Mouse (Mus musculus): ENCODE data around the gene Jag2.

DNA sequence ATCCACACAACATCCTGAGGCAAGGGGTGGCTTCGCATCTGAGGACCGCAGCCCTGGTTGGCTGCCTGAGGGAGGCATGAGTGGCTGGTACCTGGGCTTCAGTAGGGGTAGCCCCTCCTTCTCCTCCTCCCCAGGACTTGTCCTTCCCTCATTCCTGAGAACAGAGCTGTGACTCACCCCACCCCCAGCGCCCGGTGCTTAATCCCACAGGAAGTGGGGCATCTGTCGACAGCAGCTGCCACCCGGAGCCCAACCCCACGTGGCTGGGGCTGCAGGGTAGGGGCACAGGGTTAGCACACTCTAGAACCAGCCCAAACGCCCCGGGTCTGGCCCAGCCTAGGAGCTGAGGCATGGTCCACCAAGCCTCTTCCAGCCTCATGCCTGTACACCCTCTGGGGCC lies 8.3 kb upstream of the Jag2 start:
- TF ChIP-seq CTCF (IDR thresholded peaks at IDR 0.05; ENCODE audit: low read depth): no peak
- no peak for TF ChIP-seq EP300 (IDR thresholded peaks at IDR 0.05; ENCODE audit: low read depth)
